Mouse (Mus musculus) midbrain, postnatal 0 days (tissue): ENCODE results near the gene Cdk6. TPM values are rescaled to one million over a fixed set of nuclear protein-coding genes. Genes with fewer than 3 reads are reported as not detected.

Source experiments
- ATAC-seq: fragments of 200-750 bp; cut with Nextera tagmentation; 2 replicates; pipeline ENCODE4 v1.8.0; 2017; ENCODE audit warnings: moderate number of reproducible peaks, mild to moderate bottlenecking, moderate TSS enrichment, moderate library complexity; ENCODE audit not compliant: low FRiP score
- DNase-seq: peaks from one replicate; pipeline ENCODE4 v3.0.0-alpha.2; 2015; ENCODE audit warnings: low spot score
- H3K27ac ChIP-seq: fragments of 300-500 bp; sonication (generic); 2 replicates; pipeline ENCODE4 v1.5.1; 2014; ENCODE audit warnings: low read depth, mild to moderate bottlenecking, low read length, mixed read lengths
- H3K27me3 ChIP-seq: fragments of 300-500 bp; sonication (generic); 2 replicates; pipeline ENCODE4 v1.6.1; 2014; ENCODE audit warnings: low read length, control low read depth, mixed read lengths; ENCODE audit not compliant: insufficient read depth
- H3K36me3 ChIP-seq: fragments of 300-500 bp; sonication (generic); 2 replicates; pipeline ENCODE4 v1.6.1; 2014; ENCODE audit warnings: low read length, control low read depth, mixed read lengths; ENCODE audit not compliant: insufficient read depth
- H3K4me1 ChIP-seq: fragments of 300-500 bp; sonication (generic); 2 replicates; pipeline ENCODE4 v1.6.1; 2014; ENCODE audit warnings: mild to moderate bottlenecking, control low read depth, antibody characterized with exemption, low read length, mixed read lengths; ENCODE audit not compliant: insufficient read depth
- H3K4me2 ChIP-seq: fragments of 300-500 bp; sonication (generic); 2 replicates; pipeline ENCODE4 v1.6.1; 2014; ENCODE audit warnings: low read depth, mild to moderate bottlenecking, low read length, mixed read lengths; ENCODE audit not compliant: poor library complexity, severe bottlenecking
- H3K4me3 ChIP-seq: fragments of 300-500 bp; sonication (generic); 2 replicates; pipeline ENCODE4 v1.5.1; 2014; ENCODE audit warnings: low read depth, mild to moderate bottlenecking, low read length, moderate library complexity
- H3K9ac ChIP-seq: fragments of 300-500 bp; sonication (generic); replicated peaks from 2 replicates; pipeline ENCODE4 v1.6.1; 2014; ENCODE audit warnings: mild to moderate bottlenecking, low read length, moderate library complexity, mixed read lengths; ENCODE audit not compliant: poor library complexity, severe bottlenecking
- H3K9me3 ChIP-seq: fragments of 300-500 bp; sonication (generic); 2 replicates; pipeline ENCODE4 v1.6.1; 2016; ENCODE audit warnings: low read length, control low read depth
- CTCF ChIP-seq: IDR thresholded peaks from 2 replicates; pipeline ENCODE4 v1.5.1; 2016; ENCODE audit warnings: antibody characterized with exemption, mild to moderate bottlenecking
- WGBS: fragments of 180-500 bp; shearing (Covaris S2); extraction: QIAGEN DNeasy Blood & Tissue Kit; methylation state at CpG from one replicate; pipeline ENCODE4 v1.1.7; 2014; 5-methylcytosine and 5-hydroxymethylcytosine counted together
- polyA plus RNA-seq: library from polyadenylated mRNA; unstranded; fragments of >200 nt; fragmentation: Nextera tagmentation; extraction: Ambion mirVana; gene quantifications from 2 replicates; pipeline ENCODE4 v1.2.1, GENCODE M21; 2015
- total RNA-seq: library from RNA; depleted of rRNA; stranded (reverse); fragments of >200 nt; gene quantifications from 2 replicates; pipeline ENCODE4 v1.2.3, GENCODE M21; 2014

The Cdk6 gene
- total and polyA plus RNA-seq, 2 experiments from 2014 or later, result 4.0 to 7.1 TPM

GRCm38 (mm10) chr5:3497505-3497925 lies 156.2 kb downstream of the Cdk6 start:
- DNase-seq (no peak), ATAC-seq (no peak)
- no peak overlapping the region for H3K4me3 ChIP-seq
- no peaks in the 10 kb centered on the region for H3K4me1 ChIP-seq
- H3K9me3 ChIP-seq, result no peaks in the 10 kb centered on the region
- H3K9ac ChIP-seq, result no peak overlapping the region
- H3K27ac ChIP-seq, result no peak overlapping the region
- no peak overlapping the region for H3K4me2 ChIP-seq
- WGBS, result 86% methylated on average over 5 of the region's 5 CpGs
- TF ChIP-seq CTCF, result no peak
- H3K27me3 ChIP-seq, result no peaks in the 10 kb centered on the region
- H3K36me3 ChIP-seq, result no peaks in the 10 kb centered on the region

GRCm38 (mm10) chr5:3500298-3500697 lies 159.0 kb downstream of the Cdk6 start:
- Histone ChIP-seq H3K4me3 (no peak overlapping the region), H3K4me2 (no peak overlapping the region), H3K27ac (no peak overlapping the region), H3K27me3 (no peaks in the 10 kb centered on the region), H3K36me3 (no peaks in the 10 kb centered on the region), H3K4me1 (no peaks in the 10 kb centered on the region), H3K9ac (no peak overlapping the region), H3K9me3 (no peaks in the 10 kb centered on the region)
- ATAC-seq (no peak), DNase-seq (no peak)
- 88% methylated on average over 5 of the region's 5 CpGs for WGBS
- no peak for TF ChIP-seq CTCF

GRCm38 (mm10) chr5:3500957-3501563 lies 159.8 kb downstream of the Cdk6 start:
- Histone ChIP-seq H3K36me3 (no peaks in the 10 kb centered on the region), H3K27me3 (no peaks in the 10 kb centered on the region), H3K9ac (no peak overlapping the region), H3K27ac (no peak overlapping the region), H3K4me1 (no peaks in the 10 kb centered on the region), H3K9me3 (no peaks in the 10 kb centered on the region), H3K4me2 (no peak overlapping the region), H3K4me3 (no peak overlapping the region)
- no peak for TF ChIP-seq CTCF
- ATAC-seq, result no peak
- no peak for DNase-seq
- WGBS, result 79% methylated on average over 8 of the region's 8 CpGs

- H3K27ac ChIP-seq, result no peak overlapping the region
- no peak overlapping the region for H3K9ac ChIP-seq
- ATAC-seq (no peak), DNase-seq (no peak)
- 69% methylated on average over 8 of the region's 8 CpGs for WGBS
- no peaks in the 10 kb centered on the region for H3K36me3 ChIP-seq
- no peak overlapping the region for H3K4me3 ChIP-seq
- H3K4me2 ChIP-seq, result no peak overlapping the region
- H3K4me1 ChIP-seq, result no peaks in the 10 kb centered on the region
- H3K9me3 ChIP-seq, result no peaks in the 10 kb centered on the region
- no peak for TF ChIP-seq CTCF
- no peaks in the 10 kb centered on the region for H3K27me3 ChIP-seq
Observed at GRCm38 (mm10) chr5:3501564-3502001, 160.3 kb downstream of the Cdk6 start.

GRCm38 (mm10) chr5:3502610-3503350 lies 161.5 kb downstream of the Cdk6 start:
- Histone ChIP-seq H3K4me3 (no peak overlapping the region), H3K27ac (no peak overlapping the region), H3K36me3 (no peaks in the 10 kb centered on the region), H3K4me1 (no peaks in the 10 kb centered on the region), H3K27me3 (no peaks in the 10 kb centered on the region), H3K9me3 (no peaks in the 10 kb centered on the region), H3K4me2 (no peak overlapping the region), H3K9ac (no peak overlapping the region)
- ATAC-seq (no peak), DNase-seq (no peak)
- 69% methylated on average over 11 of the region's 11 CpGs for WGBS
- no peak for TF ChIP-seq CTCF

GRCm38 (mm10) chr5:3503373-3503772 lies 162.1 kb downstream of the Cdk6 start:
- no peaks in the 10 kb centered on the region for H3K36me3 ChIP-seq
- DNase-seq (no peak), ATAC-seq (no peak)
- H3K9me3 ChIP-seq, result no peaks in the 10 kb centered on the region
- H3K27ac ChIP-seq, result no peak overlapping the region
- H3K4me1 ChIP-seq, result no peaks in the 10 kb centered on the region
- 82% methylated on average over 4 of the region's 4 CpGs for WGBS
- H3K4me3 ChIP-seq, result no peak overlapping the region
- no peak for TF ChIP-seq CTCF
- H3K9ac ChIP-seq, result no peak overlapping the region
- H3K27me3 ChIP-seq, result no peaks in the 10 kb centered on the region
- H3K4me2 ChIP-seq, result no peak overlapping the region
